Mouse (Mus musculus): ENCODE results near the gene Taar8c. TPM values are rescaled to one million over a fixed set of nuclear protein-coding genes. Genes with fewer than 3 reads are reported as not detected.

Taar8c gene
- polyA plus RNA-seq, 1 experiment from 2014 or later = not detected

Other genes with a start within 250 kb of the Taar8c start
- gene Vnn1, start 207.2 kb downstream of the Taar8c start, polyA plus RNA-seq (2016; fragmentation: Nextera tagmentation; extraction: Ambion mirVana) = 0.42 and 0.44 TPM in 2 replicates
- gene Taar1, start 181.6 kb downstream of the Taar8c start, polyA plus RNA-seq (2016; fragmentation: Nextera tagmentation; extraction: Ambion mirVana) = not detected in 2 replicates
- not detected in 2 replicates for gene Taar2, start 163.3 kb downstream of the Taar8c start, polyA plus RNA-seq (2016; fragmentation: Nextera tagmentation; extraction: Ambion mirVana)
- not detected in 2 replicates for gene Taar3, start 152.4 kb downstream of the Taar8c start, polyA plus RNA-seq (2016; fragmentation: Nextera tagmentation; extraction: Ambion mirVana)
- gene Taar4, start 141.4 kb downstream of the Taar8c start, polyA plus RNA-seq (2016; fragmentation: Nextera tagmentation; extraction: Ambion mirVana) = not detected in 2 replicates
- gene Taar5, start 131.2 kb downstream of the Taar8c start, polyA plus RNA-seq (2016; fragmentation: Nextera tagmentation; extraction: Ambion mirVana) = not detected in 2 replicates
- gene Taar6, start 116.3 kb downstream of the Taar8c start, polyA plus RNA-seq (2016; fragmentation: Nextera tagmentation; extraction: Ambion mirVana) = not detected in 2 replicates
- gene Taar7a, start 108.4 kb downstream of the Taar8c start, polyA plus RNA-seq (2016; fragmentation: Nextera tagmentation; extraction: Ambion mirVana) = not detected in 2 replicates
- gene Taar7b, start 102.0 kb downstream of the Taar8c start, polyA plus RNA-seq (2016; fragmentation: Nextera tagmentation; extraction: Ambion mirVana) = not detected in 2 replicates
- not detected in 2 replicates for gene Taar7d, start 74.7 kb downstream of the Taar8c start, polyA plus RNA-seq (2016; fragmentation: Nextera tagmentation; extraction: Ambion mirVana)
- not detected in 2 replicates for gene Taar7e, start 64.3 kb downstream of the Taar8c start, polyA plus RNA-seq (2016; fragmentation: Nextera tagmentation; extraction: Ambion mirVana)
- gene Taar7f, start 52.4 kb downstream of the Taar8c start, polyA plus RNA-seq (2016; fragmentation: Nextera tagmentation; extraction: Ambion mirVana) = not detected in 2 replicates
- gene Taar8a, start 25.4 kb downstream of the Taar8c start, polyA plus RNA-seq (2016; fragmentation: Nextera tagmentation; extraction: Ambion mirVana) = not detected in 2 replicates
- gene Taar8b, start 9.6 kb downstream of the Taar8c start, polyA plus RNA-seq (2016; fragmentation: Nextera tagmentation; extraction: Ambion mirVana) = not detected in 2 replicates
- not detected in 2 replicates for gene Taar9, start 7.6 kb upstream of the Taar8c start, polyA plus RNA-seq (2016; fragmentation: Nextera tagmentation; extraction: Ambion mirVana)
- gene Stx7, start 47.4 kb upstream of the Taar8c start, polyA plus RNA-seq (2016; fragmentation: Nextera tagmentation; extraction: Ambion mirVana) = 151 and 171 TPM in 2 replicates
- 32.6 and 39.2 TPM in 2 replicates for gene Moxd1, start 121.6 kb upstream of the Taar8c start, polyA plus RNA-seq (2016; fragmentation: Nextera tagmentation; extraction: Ambion mirVana)

All from neural tube, embryonic 12.5 days (tissue).